Mouse (Mus musculus): ENCODE measurements at regions not wholly inside any gene's neighbourhood (a gene's known extent, or its start where the extent isn't known, plus 50 kb on each side); places are given as distances from the start of the nearest gene placed in this dataset.

- in situ Hi-C loops (cut with MboI; ENCODE audit: low pct_ligation_motif_present, low pct_unique_long_range_greater_than_20kb, low sequenced_read_pairs), result no loop called here
- no peak overlapping the region for H3K4me3 ChIP-seq (replicated peaks in 1 of 3; ENCODE audit: low read depth in 2 of 3, low read length in 2 of 3, poor library complexity in 1 of 3)
- TF ChIP-seq NELFE (IDR thresholded peaks at IDR 0.05; ENCODE audit: low read depth, low read length), result no peak
- no peak for TF ChIP-seq PAX5 (IDR thresholded peaks at IDR 0.05; ENCODE audit: low read length)
- no peak for TF ChIP-seq JUN (IDR thresholded peaks at IDR 0.05; ENCODE audit: insufficient read depth, low read depth, low read length)
- no peak for TF ChIP-seq TBP (conservative IDR thresholded peaks at IDR 0.05; ENCODE audit: low read depth, low read length)
- peaks cover 0 to 3% of the 10 kb centered on the region in 2 experiments; a peak in 2 of 4 replicates for H3K4me1 ChIP-seq (ENCODE audit: control insufficient read depth in 1 of 2, insufficient read depth in 2 of 2)
- no peak overlapping the region for H3K4me2 ChIP-seq (ENCODE audit: insufficient read depth, low read depth, poor library complexity, severe bottlenecking)
- no peak overlapping the region for H3K27ac ChIP-seq (ENCODE audit: insufficient read depth, low read depth)
- no peaks in the 10 kb centered on the region for H3K36me3 ChIP-seq (replicated peaks in 1 of 2; ENCODE audit: control insufficient read depth in 1 of 2, insufficient read depth in 1 of 2, low read length in 1 of 2)
- dilution Hi-C loops (cut with MboI; ENCODE audit: extremely low pct_ligation_motif_present, extremely low pct_unique_long_range_greater_than_20kb, low sequenced_read_pairs), result no loop called here
- no peaks in the 10 kb centered on the region for H3K9me3 ChIP-seq (replicated peaks; ENCODE audit: low read length)
- no peaks in the 10 kb centered on the region for H3K27me3 ChIP-seq (replicated peaks)
- no peak overlapping the region for H3K9ac ChIP-seq (ENCODE audit: insufficient read depth, low read depth)
- no peak for DNase-seq (ENCODE audit: extremely low read depth)
- H3K79me2 ChIP-seq (replicated peaks; ENCODE audit: control insufficient read depth, extremely low read depth, insufficient read depth, poor library complexity, severe bottlenecking), result no peaks in the 10 kb centered on the region
Measured at GRCm38 (mm10) chr5:52040427-52041312, 149.6 kb downstream of the Dhx15 start.

DNA sequence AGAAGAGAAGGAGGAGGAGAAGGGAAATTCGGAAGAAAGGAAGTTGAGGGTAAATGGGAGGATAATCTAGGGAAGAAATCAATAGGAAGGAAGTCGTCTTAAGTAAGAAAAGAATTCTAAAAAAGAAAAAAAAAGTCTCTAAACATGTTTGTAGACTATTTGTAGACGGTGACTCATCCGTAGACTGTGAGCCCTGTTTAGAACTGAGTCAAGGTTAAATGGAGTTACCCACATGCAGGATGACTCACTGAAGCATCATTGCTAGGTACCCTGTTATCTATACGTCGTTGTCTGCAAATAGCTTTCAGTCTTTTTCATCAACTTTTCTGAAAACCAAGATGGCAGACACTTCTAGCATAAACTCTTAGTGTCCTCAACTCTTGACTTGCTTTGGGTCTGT lies 155.0 kb downstream of the Dhx15 start:
- TF ChIP-seq SIN3A (IDR thresholded peaks at IDR 0.05; ENCODE audit: low read length), result no peak
- TF ChIP-seq JUN (IDR thresholded peaks at IDR 0.05; ENCODE audit: insufficient read depth, low read depth, low read length), result peak; percentile 75; the same call in 1 of the 2 replicates
- no peak for TF ChIP-seq MAX (IDR thresholded peaks at IDR 0.05; ENCODE audit: low read length)
- 0 out of 2 replicates have a peak, but pooled peaks have one; percentile 51 for TF ChIP-seq ETS1 (conservative IDR thresholded peaks at IDR 0.05; ENCODE audit: low read depth, low read length)
- peak; percentile 30; the same call in 1 of the 2 replicates for TF ChIP-seq BHLHE40 (IDR thresholded peaks at IDR 0.05; ENCODE audit: low read depth, low read length)
- TF ChIP-seq MEF2A (IDR thresholded peaks at IDR 0.05; ENCODE audit: borderline replicate concordance, low read depth, low read length), result peak; percentile 93
- TF ChIP-seq RAD21 (IDR thresholded peaks at IDR 0.05; ENCODE audit: low read depth, low read length), result no peak
- TF ChIP-seq IRF4 (IDR thresholded peaks at IDR 0.05; ENCODE audit: low read depth, low read length), result peak; percentile 65
- peak; percentile 56 for TF ChIP-seq EP300 (IDR thresholded peaks at IDR 0.05; ENCODE audit: low read length)
- peak; percentile 83 for TF ChIP-seq JUND (conservative IDR thresholded peaks at IDR 0.05; ENCODE audit: low read depth, low read length)
- no peak for TF ChIP-seq MYC (IDR thresholded peaks at IDR 0.05; ENCODE audit: low read depth, low read length)
- TF ChIP-seq UBTF (IDR thresholded peaks at IDR 0.05; ENCODE audit: low read depth, low read length), result no peak
- TF ChIP-seq HCFC1 (IDR thresholded peaks at IDR 0.05; ENCODE audit: low read depth, low read length), result no peak
- TF ChIP-seq ZNF384 (IDR thresholded peaks at IDR 0.05; ENCODE audit: low read depth, low read length), result peak; percentile 81
- H3K27ac ChIP-seq (ENCODE audit: insufficient read depth, low read depth), result no peak overlapping the region
- H3K9me3 ChIP-seq (replicated peaks; ENCODE audit: low read length), result no peaks in the 10 kb centered on the region
- H3K27me3 ChIP-seq (replicated peaks), result no peaks in the 10 kb centered on the region
- H3K36me3 ChIP-seq (replicated peaks in 1 of 2; ENCODE audit: control insufficient read depth in 1 of 2, insufficient read depth in 1 of 2, low read length in 1 of 2), result no peaks in the 10 kb centered on the region
- no peak overlapping the region for H3K4me3 ChIP-seq (replicated peaks in 1 of 3; ENCODE audit: low read depth in 2 of 3, low read length in 2 of 3, poor library complexity in 1 of 3)
- in situ Hi-C loops (cut with MboI; ENCODE audit: low pct_ligation_motif_present, low pct_unique_long_range_greater_than_20kb, low sequenced_read_pairs) (no loop called here), dilution Hi-C loops (cut with MboI; ENCODE audit: extremely low pct_ligation_motif_present, extremely low pct_unique_long_range_greater_than_20kb, low sequenced_read_pairs) (no loop called here)
- no peak overlapping the region for H3K9ac ChIP-seq (ENCODE audit: insufficient read depth, low read depth)
- DNase-seq (ENCODE audit: extremely low read depth), result peak; percentile 57
- H3K4me2 ChIP-seq (ENCODE audit: insufficient read depth, low read depth, poor library complexity, severe bottlenecking), result no peak overlapping the region
- peaks cover 0 to 5% of the 10 kb centered on the region in 2 experiments; a peak in 2 of 4 replicates for H3K4me1 ChIP-seq (ENCODE audit: control insufficient read depth in 1 of 2, insufficient read depth in 2 of 2)
- H3K79me2 ChIP-seq (replicated peaks; ENCODE audit: control insufficient read depth, extremely low read depth, insufficient read depth, poor library complexity, severe bottlenecking), result no peaks in the 10 kb centered on the region
